Mouse (Mus musculus) cortical plate, adult 2 months (tissue): ENCODE results near the gene Mier1.

ENCODE experiments used
- CTCF ChIP-seq: fragments of 200-500 bp; IDR thresholded peaks from 2 replicates; pipeline ENCODE4 v1.5.1; 2011; ENCODE audit warnings: mild to moderate bottlenecking, control low read depth, low read length; ENCODE audit not compliant: insufficient read depth; ENCODE audit errors: extremely low read depth
- POLR2A ChIP-seq: fragments of 200-500 bp; IDR thresholded peaks from 2 replicates; pipeline ENCODE4 v1.6.1; 2011; ENCODE audit warnings: mild to moderate bottlenecking, low read length, control low read depth; ENCODE audit not compliant: insufficient read depth; ENCODE audit errors: extremely low read depth

DNA sequence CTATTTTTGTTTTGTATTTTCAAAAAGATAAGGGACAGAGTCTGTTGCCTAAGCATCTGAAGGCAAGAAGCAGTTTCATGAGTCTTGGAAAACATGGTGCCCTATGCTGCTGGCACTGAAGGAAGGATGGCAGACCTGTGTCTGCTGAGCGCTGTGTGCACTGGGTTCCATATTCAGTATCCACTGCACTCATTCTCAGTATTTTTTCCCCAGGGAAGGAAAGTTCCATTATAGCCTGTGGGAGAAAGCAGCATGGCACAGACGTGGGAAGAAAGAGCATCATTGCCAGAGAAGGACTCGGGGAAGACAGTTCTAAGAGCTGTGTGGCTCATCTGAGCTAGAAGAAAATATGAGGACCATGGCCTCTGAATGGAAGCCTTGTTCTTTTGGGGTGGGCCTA, 57.1 kb downstream of the Mier1 start:
- TF ChIP-seq POLR2A, result no peak
- TF ChIP-seq CTCF, result no peak
